8 mouse cellular contexts compared by ENCODE assay signal in the genomic region with DNA sequence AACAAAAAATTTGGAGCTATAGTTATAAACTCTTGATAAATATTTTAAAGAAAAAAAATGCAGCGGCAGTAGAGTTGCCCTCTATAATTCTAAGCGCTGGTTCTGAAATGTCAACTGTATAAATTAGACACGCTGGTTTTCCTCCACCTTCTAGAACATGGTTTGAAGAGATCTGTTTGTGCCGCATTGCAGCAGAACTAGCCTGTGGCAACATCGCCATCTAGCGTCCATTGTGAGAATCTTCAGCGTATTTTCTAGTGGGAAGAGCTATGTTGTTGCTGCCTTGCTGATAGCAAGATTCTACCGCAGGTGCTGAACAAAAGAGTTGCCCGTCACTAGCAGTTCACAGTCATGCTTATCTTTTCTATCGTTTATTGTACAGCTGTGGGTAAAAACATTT.
DNase-seq lines count a peak whose midpoint lies in the region; ATAC-seq lines count a peak whose summit lies in the region.

No protein-coding gene starts in this region.

- no peaks in the 10 kb centered on the region for H3K27me3 ChIP-seq in forebrain, embryonic 15.5 days
- H3K27me3 ChIP-seq in hindbrain, embryonic 11.5 days (ENCODE audit: control insufficient read depth, insufficient read depth, low read length) = no peaks in the 10 kb centered on the region

- peak; percentile 68 for DNase-seq in MN1 (ENCODE audit: low spot score)
- DNase-seq in hindbrain, embryonic 11.5 days (ENCODE audit: low spot score) = peak; percentile 87
- DNase-seq in layer of hippocampus, adult 9-10 months (ENCODE audit: low spot score) = peak; percentile 29
- peak; percentile 76 for DNase-seq in lung, postnatal 14 days
- peak; percentile 69 for DNase-seq in right cerebral cortex, adult 18-20 months
- DNase-seq in yolk sac, embryonic 10.5 days (ENCODE audit: low spot score) = peak; percentile 64

- H3K4me1 ChIP-seq in brown adipose tissue, adult 24 weeks (ENCODE audit: control insufficient read depth, insufficient read depth, insufficient read length, low read length) = no peaks in the 10 kb centered on the region
- no peaks in the 10 kb centered on the region for H3K4me1 ChIP-seq in forebrain, embryonic 15.5 days
- no peaks in the 10 kb centered on the region for H3K4me1 ChIP-seq in hindbrain, embryonic 11.5 days (replicated peaks; ENCODE audit: control insufficient read depth, insufficient read depth, low read length)

- H3K9me3 ChIP-seq in forebrain, embryonic 15.5 days = no peaks in the 10 kb centered on the region
- H3K9me3 ChIP-seq in hindbrain, embryonic 11.5 days (ENCODE audit: control insufficient read depth, low read length) = no peaks in the 10 kb centered on the region

- peak overlapping the region; percentile 65; the same call in 1 of the 2 replicates for H3K27ac ChIP-seq in brown adipose tissue, adult 24 weeks (replicated peaks; ENCODE audit: low read depth, low read length)
- H3K27ac ChIP-seq in forebrain, embryonic 15.5 days (replicated peaks) = no peak overlapping the region
- H3K27ac ChIP-seq in hindbrain, embryonic 11.5 days (ENCODE audit: low read depth, low read length) = no peak overlapping the region

- whole genome bisulfite sequencing in forebrain, embryonic 15.5 days = 3% methylated on average over 10 of the region's 10 CpGs
- WGBS in hindbrain, embryonic 11.5 days = 8% methylated on average over 10 of the region's 10 CpGs

- H3K4me2 ChIP-seq in forebrain, embryonic 15.5 days (replicated peaks) = no peak overlapping the region
- H3K4me2 ChIP-seq in hindbrain, embryonic 11.5 days (replicated peaks; ENCODE audit: low read depth, low read length) = no peak overlapping the region

- H3K36me3 ChIP-seq in forebrain, embryonic 15.5 days = no peaks in the 10 kb centered on the region
- no peaks in the 10 kb centered on the region for H3K36me3 ChIP-seq in hindbrain, embryonic 11.5 days (ENCODE audit: control insufficient read depth, insufficient read depth, low read length)

- no peak overlapping the region for H3K4me3 ChIP-seq in brown adipose tissue, adult 24 weeks (ENCODE audit: insufficient read depth, low read depth, low read length)
- no peak overlapping the region for H3K4me3 ChIP-seq in forebrain, embryonic 15.5 days
- H3K4me3 ChIP-seq in hindbrain, embryonic 11.5 days (ENCODE audit: low read depth, low read length) = no peak overlapping the region

- no peak overlapping the region for H3K9ac ChIP-seq in forebrain, embryonic 15.5 days (replicated peaks)
- no peak overlapping the region for H3K9ac ChIP-seq in hindbrain, embryonic 11.5 days (ENCODE audit: low read depth, low read length)

- ATAC-seq in forebrain, embryonic 15.5 days (replicated peaks) = peak; percentile 83
- ATAC-seq in hindbrain, embryonic 11.5 days (ENCODE audit: low FRiP score) = peak; percentile 76

Comparison
In these comparisons a context has a peak if more than half of its experiments do, and no peak if none do; other contexts are left out.
1. DNase-seq: peak in every context shown above with its lines; median percentile 87 in hindbrain, embryonic 11.5 days; 76 in lung, postnatal 14 days; 69 in right cerebral cortex, adult 18-20 months; 68 in MN1; 64 in yolk sac, embryonic 10.5 days; 29 in layer of hippocampus, adult 9-10 months.